Mouse (Mus musculus) adipocyte (in vitro differentiated cells): ENCODE results near the gene Tbl2.

Experiments used
- DNase-seq: peaks from one replicate; pipeline ENCODE4 v3.0.0-alpha.2; 2016; ENCODE audit warnings: low spot score

The Tbl2 gene

GRCm38 (mm10) chr5:135149053-135149819, at the start of gene Tbl2:
Tbl2 (plus strand) TSS chr5:135149657.
- peak; percentile 100 for DNase-seq

GRCm38 (mm10) chr5:135100981-135101380, 48.5 kb upstream of the Tbl2 start:
- peak; percentile 76 for DNase-seq

GRCm38 (mm10) chr5:135103999-135104660, 45.3 kb upstream of the Tbl2 start:
- DNase-seq = no peak

- DNase-seq = no peak
These were observed 42.6 kb upstream of the Tbl2 start for GRCm38 (mm10) chr5:135106758-135107256.

- peak; percentile 76 for DNase-seq
These were observed 41.6 kb upstream of the Tbl2 start for GRCm38 (mm10) chr5:135107521-135108501.

GRCm38 (mm10) chr5:135109017-135109416, 40.4 kb upstream of the Tbl2 start:
- DNase-seq = no peak

GRCm38 (mm10) chr5:135109426-135109825, 40.0 kb upstream of the Tbl2 start:
- DNase-seq = peak; percentile 40

- DNase-seq = no peak
These were observed 39.5 kb upstream of the Tbl2 start for GRCm38 (mm10) chr5:135109976-135110375.

GRCm38 (mm10) chr5:135113782-135114181, 35.7 kb upstream of the Tbl2 start:
- no peak for DNase-seq

- no peak for DNase-seq
These were observed 34.2 kb upstream of the Tbl2 start for GRCm38 (mm10) chr5:135115241-135115640.

GRCm38 (mm10) chr5:135118589-135119081, 30.8 kb upstream of the Tbl2 start:
- DNase-seq = peak; percentile 92

- DNase-seq = no peak
These were observed 28.7 kb upstream of the Tbl2 start for GRCm38 (mm10) chr5:135120753-135121152.

GRCm38 (mm10) chr5:135126121-135126520, 23.3 kb upstream of the Tbl2 start:
- DNase-seq = no peak

GRCm38 (mm10) chr5:135127669-135128068, 21.8 kb upstream of the Tbl2 start:
- no peak for DNase-seq

- DNase-seq = no peak
These were observed 19.7 kb upstream of the Tbl2 start for GRCm38 (mm10) chr5:135129747-135130146.

GRCm38 (mm10) chr5:135133736-135134405, 15.6 kb upstream of the Tbl2 start:
- DNase-seq = no peak

- DNase-seq = no peak
These were observed 14.9 kb upstream of the Tbl2 start for GRCm38 (mm10) chr5:135134534-135134933.

GRCm38 (mm10) chr5:135139881-135140280, 9.6 kb upstream of the Tbl2 start:
- DNase-seq = no peak

- DNase-seq = no peak
These were observed 5.0 kb upstream of the Tbl2 start for GRCm38 (mm10) chr5:135144469-135144868.

- DNase-seq = no peak
These were observed 3.9 kb upstream of the Tbl2 start for GRCm38 (mm10) chr5:135145532-135145931.

- no peak for DNase-seq
These were observed 3.5 kb upstream of the Tbl2 start for GRCm38 (mm10) chr5:135145955-135146354.
